Mouse (Mus musculus) lung, postnatal 4 days (tissue): Measurements from ENCODE around the gene 0610037L13Rik.

Experiments used
- DNase-seq, 2 experiments: peaks; one replicate each; pipeline ENCODE4 v3.0.0; 2021

0610037L13Rik gene

GRCm38 (mm10) chr4:107889731-107890432 lies at the start of gene 0610037L13Rik:
Gene 0610037L13Rik, plus strand, starts transcription at chr4:107889813.
- DNase-seq: peak; percentile 95 to 97

GRCm38 (mm10) chr4:107843687-107844086 lies 45.9 kb upstream of the 0610037L13Rik start:
- DNase-seq: no peak

GRCm38 (mm10) chr4:107844971-107845370 lies 44.6 kb upstream of the 0610037L13Rik start:
- peak; percentile 56 to 81 for DNase-seq

- DNase-seq: no peak
Observed at GRCm38 (mm10) chr4:107846795-107847194, 42.8 kb upstream of the 0610037L13Rik start.

GRCm38 (mm10) chr4:107848546-107848945 lies 41.1 kb upstream of the 0610037L13Rik start:
- no peak for DNase-seq

- DNase-seq: no peak
Observed at GRCm38 (mm10) chr4:107849621-107850020, 40.0 kb upstream of the 0610037L13Rik start.

GRCm38 (mm10) chr4:107850091-107850490 lies 39.5 kb upstream of the 0610037L13Rik start:
- DNase-seq: no peak

- no peak for DNase-seq
Observed at GRCm38 (mm10) chr4:107853333-107853732, 36.3 kb upstream of the 0610037L13Rik start.

- no peak for DNase-seq
Observed at GRCm38 (mm10) chr4:107853836-107854235, 35.8 kb upstream of the 0610037L13Rik start.

- DNase-seq: no peak
Observed at GRCm38 (mm10) chr4:107856958-107857686, 32.5 kb upstream of the 0610037L13Rik start.

- no peak for DNase-seq
Observed at GRCm38 (mm10) chr4:107858995-107859394, 30.6 kb upstream of the 0610037L13Rik start.

GRCm38 (mm10) chr4:107864866-107865265 lies 24.7 kb upstream of the 0610037L13Rik start:
- DNase-seq: no peak

GRCm38 (mm10) chr4:107879254-107880050 lies 10.2 kb upstream of the 0610037L13Rik start, which contains the start of gene Magoh:
Gene Magoh, plus strand, starts transcription at chr4:107879755.
- peak; percentile 96 to 97 for DNase-seq

- no peak for DNase-seq
Observed at GRCm38 (mm10) chr4:107881631-107882030, 8.0 kb upstream of the 0610037L13Rik start.

GRCm38 (mm10) chr4:107886371-107886770 lies 3.2 kb upstream of the 0610037L13Rik start:
- no peak for DNase-seq

- DNase-seq: no peak
Observed at GRCm38 (mm10) chr4:107889385-107889730, 255 bp upstream of the 0610037L13Rik start.

- no peak for DNase-seq
Observed at GRCm38 (mm10) chr4:107892663-107893062, 3.0 kb downstream of the 0610037L13Rik start.

GRCm38 (mm10) chr4:107899211-107899927 lies 9.8 kb downstream of the 0610037L13Rik start:
- DNase-seq: no peak

- no peak for DNase-seq
Observed at GRCm38 (mm10) chr4:107900206-107900605, 10.6 kb downstream of the 0610037L13Rik start.

- no peak for DNase-seq
Observed at GRCm38 (mm10) chr4:107904252-107904651, 14.6 kb downstream of the 0610037L13Rik start.

GRCm38 (mm10) chr4:107906561-107906960 lies 16.9 kb downstream of the 0610037L13Rik start:
- DNase-seq: no peak

- no peak for DNase-seq
Observed at GRCm38 (mm10) chr4:107910020-107910419, 20.4 kb downstream of the 0610037L13Rik start.

GRCm38 (mm10) chr4:107920336-107920735 lies 30.7 kb downstream of the 0610037L13Rik start:
- DNase-seq: no peak
